Mouse (Mus musculus): ENCODE measurements at regions not wholly inside any gene's neighbourhood (a gene's known extent, or its start where the extent isn't known, plus 50 kb on each side); places are given as distances from the start of the nearest gene placed in this dataset.
A peak's percentile ranks its signal among the peaks of the same experiment; 100 is the strongest.

DNA sequence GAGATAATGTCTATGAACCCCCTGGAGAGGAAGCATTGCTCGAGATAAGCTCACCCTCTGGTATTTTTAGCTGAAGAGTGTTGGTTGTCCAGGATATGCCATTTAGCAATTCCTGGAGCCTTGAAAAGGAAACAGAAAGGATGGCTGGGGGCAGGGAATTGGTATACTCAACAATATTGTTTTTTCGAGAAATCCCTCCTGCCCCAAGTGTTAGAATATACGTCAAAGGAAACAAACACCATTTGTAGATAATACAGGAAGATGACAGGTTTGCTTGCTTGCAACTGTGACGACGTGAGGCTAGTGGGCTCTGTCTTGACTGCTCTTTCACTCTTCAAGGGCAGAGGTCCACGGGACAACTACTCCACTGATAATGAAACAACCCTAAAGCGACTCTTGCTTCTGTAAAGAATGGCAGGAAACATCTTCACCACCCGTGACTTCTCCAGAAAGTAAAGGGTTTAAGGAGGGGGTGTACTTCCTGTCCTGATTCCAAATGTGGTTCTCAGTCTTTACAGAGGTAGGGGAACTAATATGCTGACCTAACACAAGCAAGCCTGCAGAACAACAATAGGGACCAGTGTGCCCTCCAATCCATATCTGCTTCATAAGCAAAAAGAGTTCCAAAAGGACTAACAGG is 270.3 kb downstream of the Ets1 start:
- DNase-seq (ENCODE audit: low spot score), result no peak

- DNase-seq (ENCODE audit: low spot score), result no peak
Observed at GRCm38 (mm10) chr9:32910641-32911040, 274.6 kb downstream of the Ets1 start.

DNA sequence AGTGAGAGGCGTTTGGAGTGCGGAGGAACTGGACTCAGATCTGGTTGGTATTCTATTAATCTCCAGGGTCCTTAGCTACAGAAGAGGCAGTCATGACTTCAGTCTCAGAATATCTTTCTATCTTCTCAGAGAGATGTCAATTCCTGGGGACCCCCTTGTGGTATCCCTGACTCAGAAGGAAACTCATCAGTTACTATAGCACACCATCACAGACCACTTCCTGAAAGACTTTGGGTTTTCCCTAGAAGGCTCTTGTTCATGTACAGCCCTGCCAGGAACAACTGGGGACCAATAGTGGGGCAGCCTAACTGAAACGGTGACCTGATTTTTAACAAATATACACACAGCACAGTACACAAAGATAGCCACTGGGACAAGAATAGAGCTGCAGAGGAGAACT is 279.6 kb downstream of the Ets1 start:
- DNase-seq (ENCODE audit: low spot score), result no peak

GRCm38 (mm10) chr9:32916731-32917130 is 280.7 kb downstream of the Ets1 start:
- DNase-seq (ENCODE audit: low spot score), result no peak

DNA sequence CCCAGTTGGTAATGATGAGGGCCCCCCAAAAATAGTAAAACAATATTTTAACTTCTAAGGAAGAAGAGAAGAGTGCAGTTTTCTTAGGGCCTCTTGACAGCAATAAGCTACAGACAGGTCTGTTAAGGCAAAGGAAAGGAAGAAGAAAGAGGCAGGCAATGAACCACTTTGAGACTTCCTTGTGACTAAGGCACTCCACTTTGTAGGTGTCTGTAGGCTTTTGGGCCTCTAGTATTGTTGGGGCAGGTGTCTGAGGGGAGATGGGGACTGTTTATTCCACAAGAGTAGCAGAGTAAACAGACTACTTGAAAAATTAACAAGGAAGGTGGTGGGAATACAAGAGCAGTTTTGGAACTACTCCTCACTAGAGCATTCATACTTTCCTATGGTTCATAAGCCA is 287.9 kb downstream of the Ets1 start:
- no peak for DNase-seq (ENCODE audit: low spot score)

DNA sequence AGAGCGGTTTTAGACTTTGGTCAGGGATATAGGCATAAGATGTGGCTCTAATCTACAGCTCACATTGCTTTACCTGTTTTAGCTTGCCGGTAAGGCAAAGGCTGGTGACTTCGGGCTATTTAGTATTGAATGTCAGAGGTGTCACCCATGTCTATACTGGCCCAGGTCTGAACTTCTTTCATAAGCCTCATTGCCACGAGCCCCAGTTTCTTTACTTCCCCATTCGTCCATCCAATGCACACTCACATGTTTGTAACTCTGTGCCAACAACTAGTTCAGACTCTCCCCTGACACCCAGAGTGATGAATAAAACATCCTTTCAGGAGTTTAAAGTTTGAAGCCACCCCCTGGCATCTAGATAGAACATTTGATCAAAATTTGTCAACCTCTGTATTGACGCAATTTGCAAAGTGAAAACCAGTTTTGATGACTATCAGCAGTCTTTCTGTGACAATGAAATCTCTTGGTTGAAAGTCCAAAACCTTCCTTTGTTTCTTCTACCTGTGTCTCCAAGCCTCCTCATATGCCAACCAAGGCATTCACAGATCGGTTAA is 288.4 kb downstream of the Ets1 start:
- DNase-seq (ENCODE audit: low spot score), result no peak

GRCm38 (mm10) chr9:32925036-32925435 is 289.0 kb downstream of the Ets1 start:
- DNase-seq (ENCODE audit: low spot score), result no peak

DNA sequence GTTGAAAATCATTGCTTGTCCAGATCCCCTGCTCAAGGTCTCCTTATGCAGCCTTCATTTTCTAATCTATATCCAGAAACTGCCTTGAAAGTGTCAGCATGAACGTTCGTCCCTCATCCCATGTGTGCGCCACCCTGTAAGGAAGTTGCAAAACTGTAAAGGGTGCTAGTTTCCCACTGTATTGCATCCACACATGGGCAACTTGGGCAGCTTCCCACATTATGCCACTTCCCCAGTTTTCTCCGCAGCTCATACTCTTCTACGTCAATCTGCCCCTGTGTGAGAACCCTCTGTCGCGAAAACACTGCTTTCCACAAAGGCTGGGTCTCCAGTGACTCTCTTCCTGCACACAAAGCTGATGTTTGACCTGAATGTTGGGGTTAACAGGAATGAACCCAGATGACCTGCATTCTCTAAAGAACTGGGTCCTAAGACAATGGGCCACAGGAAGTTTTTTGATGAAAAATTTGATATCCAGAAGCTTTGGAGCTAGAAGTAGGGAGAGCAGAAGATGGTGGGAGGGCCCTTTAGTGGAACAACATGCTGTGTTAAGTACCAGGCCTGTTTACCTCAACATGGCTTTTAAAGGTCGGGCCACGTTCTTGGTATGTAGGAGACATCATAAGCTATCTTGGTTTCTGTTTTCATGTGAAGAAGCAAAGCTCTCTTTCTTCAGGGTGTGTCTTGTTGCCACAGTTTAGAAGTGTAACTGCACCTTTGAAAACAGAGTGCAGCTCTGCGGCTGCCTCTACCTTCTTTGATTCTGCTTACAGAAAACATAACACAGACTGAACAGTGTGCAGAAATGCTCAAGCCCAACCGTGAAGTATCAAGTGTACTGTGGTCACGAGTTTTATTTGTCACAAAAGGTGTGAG is 289.9 kb downstream of the Ets1 start:
- no peak for DNase-seq (ENCODE audit: low spot score)

- DNase-seq (ENCODE audit: low spot score), result no peak
Observed at GRCm38 (mm10) chr9:32927656-32928055, 291.6 kb downstream of the Ets1 start.

DNA sequence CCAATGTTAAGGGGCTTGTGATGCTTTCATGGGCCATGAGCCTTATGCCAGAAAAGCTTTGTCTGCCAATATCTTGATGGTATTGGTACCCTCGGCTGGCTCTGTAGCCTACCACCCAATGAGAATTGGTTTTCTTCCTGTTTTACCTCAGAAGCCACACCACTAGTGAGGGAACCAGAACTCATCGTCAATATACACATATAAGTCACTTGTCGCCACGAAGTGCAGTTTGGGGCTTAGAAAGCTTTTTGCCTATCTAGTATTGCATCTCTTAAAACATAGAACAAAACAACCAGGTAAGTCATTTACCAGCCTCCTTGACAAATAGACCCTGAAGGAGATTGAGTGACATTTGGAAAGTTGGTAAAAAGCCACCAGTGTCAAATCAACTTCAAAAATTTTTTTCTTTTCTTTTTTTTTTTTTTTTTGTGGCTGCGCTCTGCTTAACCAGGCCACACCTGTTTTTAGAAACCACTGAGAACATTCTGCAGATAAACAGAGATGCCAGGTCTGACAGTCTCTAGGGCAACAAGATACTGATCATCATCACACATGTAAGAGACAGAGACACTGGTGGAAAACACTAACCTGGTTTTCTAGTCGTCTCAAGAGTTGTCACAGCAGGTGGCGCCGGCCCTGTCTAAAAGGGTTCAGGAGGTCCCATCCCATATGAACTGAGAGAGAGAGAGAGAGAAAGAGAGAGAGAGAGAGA is 292.4 kb downstream of the Ets1 start:
- no peak for DNase-seq (ENCODE audit: low spot score)

DNA sequence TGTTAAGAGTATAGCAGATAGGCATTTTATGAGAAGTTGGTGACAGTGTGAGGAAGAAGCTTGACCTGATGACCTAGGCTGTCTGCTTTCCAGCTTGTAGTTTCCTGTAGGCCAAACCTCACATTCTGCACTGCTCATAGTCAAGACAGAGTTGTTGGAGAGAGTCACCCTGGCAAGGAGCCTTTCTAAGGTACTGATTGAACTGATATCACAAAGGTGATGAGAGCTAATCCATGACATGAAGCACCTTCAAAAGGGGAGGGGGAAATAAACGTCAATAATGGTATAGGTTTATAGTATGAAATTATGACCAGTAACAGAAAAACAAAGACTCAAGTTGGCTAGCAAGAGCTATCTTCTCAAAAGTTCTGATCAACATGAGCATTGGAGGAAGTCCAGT is 293.3 kb downstream of the Ets1 start:
- no peak for DNase-seq (ENCODE audit: low spot score)

DNA sequence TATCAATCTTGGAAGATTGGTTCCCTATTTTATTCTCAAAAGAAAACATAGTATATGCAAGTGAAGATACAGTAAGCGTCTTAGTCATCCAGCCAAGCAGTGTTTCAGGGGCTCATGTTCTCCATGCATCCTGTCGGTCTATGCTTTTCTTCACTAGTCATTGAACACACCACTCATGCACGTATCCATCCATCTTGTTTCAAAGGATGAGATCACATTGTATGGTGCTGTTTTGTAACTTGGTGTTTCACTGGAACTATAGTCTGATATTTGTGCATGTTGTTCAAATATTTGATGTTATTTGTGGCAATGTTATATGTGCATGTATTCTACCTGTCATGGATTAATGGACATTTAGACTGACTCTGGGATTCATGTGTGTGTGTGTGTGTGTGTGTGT is 293.8 kb downstream of the Ets1 start:
- no peak for DNase-seq (ENCODE audit: low spot score)

DNA sequence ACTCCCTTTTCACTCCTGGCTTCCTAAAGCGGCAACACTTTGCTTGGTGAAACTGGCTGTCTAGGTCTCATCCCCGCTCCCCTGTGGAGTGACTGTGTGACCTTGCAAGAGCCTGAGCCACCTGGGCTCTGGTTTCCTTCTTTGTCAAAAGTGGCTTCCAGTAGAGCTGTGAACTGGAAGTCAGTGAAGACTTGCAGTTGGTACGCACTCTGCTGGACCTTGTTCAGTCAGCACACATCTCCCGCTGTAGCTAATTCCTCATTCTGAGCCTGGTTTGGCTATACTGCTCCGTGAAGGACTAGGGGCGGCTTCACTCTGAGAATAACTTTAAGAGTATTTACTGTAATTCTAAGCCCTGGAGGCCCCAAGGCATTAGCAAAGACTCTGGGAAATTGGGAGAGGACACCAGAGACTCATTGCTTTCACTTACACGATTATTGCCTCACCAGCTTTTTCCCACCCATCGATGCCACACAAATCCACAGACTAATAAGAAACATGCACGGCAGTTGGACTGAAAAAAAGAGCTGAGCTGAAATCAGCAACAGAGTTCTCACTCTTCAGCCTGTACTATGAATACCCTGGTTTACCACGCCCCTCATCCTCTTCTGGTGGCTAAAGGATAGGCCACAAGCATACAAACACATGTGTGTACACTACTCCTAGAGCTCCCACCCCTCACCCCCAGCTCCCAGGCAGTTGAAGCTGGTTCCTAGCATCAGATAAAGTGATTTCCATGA is 295.4 kb downstream of the Ets1 start:
- DNase-seq (ENCODE audit: low spot score), result no peak

- no peak for DNase-seq (ENCODE audit: low spot score)
Observed at GRCm38 (mm10) chr9:32933237-32934071, 297.4 kb downstream of the Ets1 start.

DNA sequence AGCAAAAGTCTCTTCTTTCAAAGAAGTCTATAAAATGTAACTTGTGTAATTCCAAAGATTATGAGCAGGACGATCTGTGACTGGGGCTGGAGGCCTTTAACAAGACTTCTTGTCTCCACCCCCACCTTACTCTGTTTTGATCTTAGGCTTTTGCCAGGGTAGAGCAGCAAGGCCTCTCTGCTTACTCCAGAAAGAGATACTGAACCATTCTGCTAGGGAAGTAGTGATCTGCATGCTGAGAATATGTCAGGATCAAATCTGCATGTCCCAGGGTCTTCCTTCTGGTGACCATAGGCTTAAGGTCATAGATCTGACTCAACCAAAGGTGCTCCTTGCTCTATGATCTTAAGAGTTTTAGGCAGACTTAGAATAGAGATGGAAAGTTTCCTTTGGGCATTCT is 298.4 kb downstream of the Ets1 start:
- DNase-seq (ENCODE audit: low spot score), result no peak

DNA sequence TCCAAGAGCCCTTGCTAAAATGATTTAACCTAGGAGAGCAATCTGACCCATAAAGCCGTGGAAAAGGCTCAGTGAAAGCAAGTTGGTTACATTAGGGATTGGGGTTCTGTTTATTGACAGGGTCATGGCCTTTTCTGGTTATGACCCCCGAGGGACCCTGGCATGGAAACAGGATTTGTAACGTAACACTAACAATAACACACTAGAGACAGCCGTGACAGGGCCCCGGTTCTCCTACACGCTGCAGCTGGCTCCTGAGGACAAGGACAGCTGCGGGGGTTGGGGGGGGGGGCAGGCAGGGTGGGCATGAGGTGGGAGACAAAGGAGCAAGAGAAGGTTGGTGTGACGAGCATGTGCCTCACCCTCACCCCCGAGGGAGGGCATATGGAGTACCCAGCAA is 300.4 kb downstream of the Ets1 start:
- DNase-seq (ENCODE audit: low spot score), result no peak

DNA sequence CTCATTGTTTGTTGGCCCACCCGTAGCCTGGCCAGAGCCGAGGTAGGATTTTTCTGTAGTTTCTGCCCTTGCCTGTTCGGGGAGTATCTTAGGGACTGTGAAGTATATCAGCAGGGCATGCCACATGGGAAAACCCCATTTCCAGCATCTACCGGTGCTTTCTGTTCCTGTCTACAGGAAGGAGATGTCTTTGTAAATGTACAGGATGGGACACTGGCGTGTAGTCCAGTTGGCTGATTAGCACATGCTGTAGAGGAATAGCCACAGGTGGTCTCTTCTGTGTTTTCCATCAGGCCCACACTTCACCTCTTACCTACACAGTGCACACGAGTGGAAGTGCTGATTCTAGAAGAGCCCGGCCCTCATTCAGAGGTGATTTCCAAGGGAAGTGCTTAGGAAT is 301.4 kb downstream of the Ets1 start:
- no peak for DNase-seq (ENCODE audit: low spot score)

GRCm38 (mm10) chr9:32938857-32939256 is 302.8 kb downstream of the Ets1 start:
- DNase-seq (ENCODE audit: low spot score), result no peak

- DNase-seq (ENCODE audit: low spot score), result no peak
Observed at GRCm38 (mm10) chr9:32939626-32940025, 303.6 kb downstream of the Ets1 start.

DNA sequence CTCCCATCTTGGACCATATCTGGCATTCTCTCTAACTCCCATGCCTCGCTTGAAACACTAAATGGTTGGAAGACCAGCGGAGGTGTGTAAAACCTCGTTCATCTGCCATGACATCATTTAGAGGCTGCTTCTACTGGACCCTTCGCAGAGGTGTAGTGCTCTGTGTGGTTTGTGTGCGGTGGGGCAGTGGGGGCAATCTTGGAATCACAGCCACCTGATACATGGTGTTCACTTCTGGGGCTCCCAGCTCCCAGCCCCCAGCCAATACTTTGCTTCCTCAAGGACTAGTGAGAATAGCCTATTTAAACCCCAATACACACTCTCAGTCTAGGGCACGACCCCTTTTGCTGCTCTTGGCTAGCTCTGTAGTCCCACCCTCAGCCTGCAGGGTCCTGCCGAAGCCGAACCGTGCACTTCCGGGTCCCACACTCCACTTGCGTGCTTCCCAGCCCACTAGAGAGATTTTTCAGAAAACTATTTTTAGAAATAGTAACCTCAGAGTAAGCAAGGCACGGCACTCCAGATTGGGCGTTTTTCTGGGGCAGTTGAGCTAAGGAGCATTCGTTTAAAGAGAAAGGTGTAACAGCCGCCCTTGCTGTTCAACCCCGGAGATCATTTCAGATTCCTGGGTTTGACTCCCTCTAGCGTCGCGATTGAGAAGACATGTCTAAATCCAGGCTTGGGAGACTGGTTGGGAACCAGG is 304.2 kb downstream of the Ets1 start:
- DNase-seq (ENCODE audit: low spot score), result peak; percentile 31
